Mouse (Mus musculus) heart, adult 2 months (tissue): Measurements from ENCODE around the gene Dock2. TPM values are rescaled to one million over a fixed set of nuclear protein-coding genes. Genes with fewer than 3 reads are reported as not detected.

Experiments
- DNase-seq, 2 experiments: peaks; one replicate each; pipeline ENCODE4 v3.0.0; 2021
- H3K27ac ChIP-seq: fragments of 200-600 bp; 2 replicates; pipeline ENCODE4 v1.8.1; 2022
- H3K27me3 ChIP-seq: fragments of 200-500 bp; 2 replicates; pipeline ENCODE4 v1.6.1; 2012; ENCODE audit warnings: mild to moderate bottlenecking, low read length, inconsistent platforms, mixed read lengths; ENCODE audit not compliant: control insufficient read depth, insufficient read depth
- H3K36me3 ChIP-seq: fragments of 200-500 bp; 2 replicates; pipeline ENCODE4 v1.6.1; 2012; ENCODE audit warnings: low read length, inconsistent platforms; ENCODE audit not compliant: control insufficient read depth, insufficient read depth
- H3K4me1 ChIP-seq: fragments of 200-500 bp; 2 replicates; pipeline ENCODE4 v1.6.1; 2011; ENCODE audit warnings: low read length; ENCODE audit not compliant: control insufficient read depth, insufficient read depth
- H3K4me3 ChIP-seq: fragments of 200-600 bp; 2 replicates; pipeline ENCODE4 v1.8.1; 2022
- H3K79me2 ChIP-seq: fragments of 200-500 bp; replicated peaks from 2 replicates; pipeline ENCODE4 v1.6.1; 2012; ENCODE audit warnings: mild to moderate bottlenecking, inconsistent platforms, low read length, moderate library complexity, mixed read lengths; ENCODE audit not compliant: control insufficient read depth, insufficient read depth
- H3K9ac ChIP-seq: fragments of 200-500 bp; 2 replicates; pipeline ENCODE4 v1.6.1; 2012; ENCODE audit warnings: low read depth, mild to moderate bottlenecking, control low read depth, inconsistent platforms, low read length, mixed read lengths
- CTCF ChIP-seq: fragments of 200-600 bp; IDR thresholded peaks from 2 replicates; pipeline ENCODE4 v1.8.1; 2022; ENCODE audit warnings: antibody characterized with exemption, mild to moderate bottlenecking, moderate library complexity
- EP300 ChIP-seq: fragments of 200-500 bp; IDR thresholded peaks from 2 replicates; pipeline ENCODE4 v1.6.1; 2011; ENCODE audit warnings: low read depth, low read length, control low read depth; ENCODE audit not compliant: insufficient read depth
- POLR2A ChIP-seq: fragments of 200-500 bp; IDR thresholded peaks from 2 replicates; pipeline ENCODE4 v1.6.1; 2011; ENCODE audit warnings: mild to moderate bottlenecking, low read depth, low read length, control low read depth; ENCODE audit not compliant: insufficient read depth
- WGBS: fragments of 180-500 bp; shearing (Covaris S2); methylation state at CpG from one replicate; pipeline ENCODE4 v1.1.7; 2018; 5-methylcytosine and 5-hydroxymethylcytosine counted together
- intact Hi-C: fragments of 180-260 bp; cut with DNase I; formaldehyde crosslinking; loops from one replicate; pipeline ENCODE4 v1.15.1; 2025
- polyA plus RNA-seq: library from polyadenylated mRNA; depleted of rRNA; stranded (reverse); fragments of >200 nt; gene quantifications from 2 replicates; pipeline ENCODE4 v1.2.3, GENCODE M21; 2012
- total RNA-seq, 2 experiments: library from RNA; stranded (reverse); gene quantifications; 2 replicates each; pipeline ENCODE4 v1.2.3; 2021

The Dock2 gene
- total and polyA plus RNA-seq, 3 experiments, result 1.7 to 3.4 (median 2.3) TPM

DNA sequence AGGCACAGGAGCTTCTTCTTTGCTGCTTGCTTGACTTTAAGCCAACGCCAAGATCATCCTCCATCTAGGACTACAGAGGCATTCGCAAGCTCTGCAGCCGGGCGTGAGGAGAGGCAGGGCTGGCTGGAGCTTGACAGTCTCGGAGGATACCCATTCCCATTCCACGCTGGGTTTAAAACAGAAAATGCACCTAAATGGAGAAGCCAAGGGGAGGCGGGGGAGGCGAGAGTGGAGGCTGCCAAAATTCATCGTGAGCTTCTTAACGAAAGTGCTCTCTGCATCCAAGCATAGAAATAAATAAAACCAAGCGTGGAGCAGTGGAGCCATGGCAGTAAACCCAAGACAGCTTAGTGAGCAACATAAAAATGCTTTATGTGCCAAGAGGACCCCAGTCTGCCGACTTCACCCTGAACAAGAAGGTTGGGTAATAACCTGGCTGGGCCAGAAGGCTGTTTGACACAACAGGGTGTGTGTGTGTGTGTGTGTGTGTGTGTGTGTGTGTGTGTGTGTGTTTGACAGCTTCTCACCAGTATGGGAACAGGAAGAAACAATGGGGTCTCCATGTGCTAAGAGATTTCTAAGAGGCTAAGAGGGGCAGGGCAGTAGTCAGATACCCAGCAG, 524.7 kb downstream of the Dock2 start:
- Histone ChIP-seq H3K36me3 (no peaks in the 10 kb centered on the region), H3K27me3 (no peaks in the 10 kb centered on the region)

GRCm38 (mm10) chr11:34257548-34258189, 526.0 kb downstream of the Dock2 start:
- WGBS, result 87% methylated on average over 11 of the region's 11 CpGs
- H3K27me3 ChIP-seq, result no peaks in the 10 kb centered on the region
- H3K9ac ChIP-seq, result no peak overlapping the region
- no peaks in the 10 kb centered on the region for H3K4me1 ChIP-seq
- no peak overlapping the region for H3K4me3 ChIP-seq
- intact Hi-C loops, result no loop called here
- no peaks in the 10 kb centered on the region for H3K36me3 ChIP-seq
- TF ChIP-seq POLR2A (no peak), CTCF (no peak), EP300 (no peak)
- H3K79me2 ChIP-seq, result no peaks in the 10 kb centered on the region
- DNase-seq, result no peak
- no peak overlapping the region for H3K27ac ChIP-seq

More for the DNA sequence above, 524.7 kb downstream of the Dock2 start:
- intact Hi-C loops, result no loop called here
- Histone ChIP-seq H3K4me3 (no peak overlapping the region), H3K79me2 (no peaks in the 10 kb centered on the region), H3K4me1 (no peaks in the 10 kb centered on the region), H3K9ac (no peak overlapping the region), H3K27ac (no peak overlapping the region)
- WGBS, result 81% methylated on average over 12 of the region's 12 CpGs
- DNase-seq, result no peak
- no peak for TF ChIP-seq POLR2A
- TF ChIP-seq EP300, result no peak
- no peak for TF ChIP-seq CTCF

DNA sequence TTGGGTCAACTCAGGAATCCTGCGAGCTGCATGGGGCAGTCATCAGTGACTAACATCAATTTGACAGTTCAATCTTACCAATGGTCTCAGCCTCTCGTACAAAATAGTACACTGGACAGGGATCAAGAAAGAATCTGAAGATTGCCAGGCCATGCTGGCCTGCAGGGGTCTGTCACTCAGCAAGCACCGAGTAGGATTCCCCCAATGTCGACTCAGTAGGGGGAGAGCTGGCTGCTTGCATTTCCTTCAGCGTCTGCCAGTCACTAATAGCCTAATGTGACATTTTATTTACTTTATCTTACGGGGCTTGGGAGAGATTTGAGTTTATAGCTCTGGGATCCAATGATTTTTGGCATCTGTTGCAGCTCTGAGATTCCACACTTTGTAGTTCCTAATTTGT, 540.7 kb downstream of the Dock2 start:
- 27% methylated on average over 6 of the region's 6 CpGs for WGBS
- H3K27ac ChIP-seq, result no peak overlapping the region
- no peaks in the 10 kb centered on the region for H3K36me3 ChIP-seq
- no peaks in the 10 kb centered on the region for H3K27me3 ChIP-seq
- TF ChIP-seq EP300 (no peak), CTCF (no peak), POLR2A (no peak)
- no peaks in the 10 kb centered on the region for H3K79me2 ChIP-seq
- H3K9ac ChIP-seq, result no peak overlapping the region
- intact Hi-C loops, result no loop called here
- H3K4me1 ChIP-seq, result no peaks in the 10 kb centered on the region
- no peak for DNase-seq
- no peak overlapping the region for H3K4me3 ChIP-seq

DNA sequence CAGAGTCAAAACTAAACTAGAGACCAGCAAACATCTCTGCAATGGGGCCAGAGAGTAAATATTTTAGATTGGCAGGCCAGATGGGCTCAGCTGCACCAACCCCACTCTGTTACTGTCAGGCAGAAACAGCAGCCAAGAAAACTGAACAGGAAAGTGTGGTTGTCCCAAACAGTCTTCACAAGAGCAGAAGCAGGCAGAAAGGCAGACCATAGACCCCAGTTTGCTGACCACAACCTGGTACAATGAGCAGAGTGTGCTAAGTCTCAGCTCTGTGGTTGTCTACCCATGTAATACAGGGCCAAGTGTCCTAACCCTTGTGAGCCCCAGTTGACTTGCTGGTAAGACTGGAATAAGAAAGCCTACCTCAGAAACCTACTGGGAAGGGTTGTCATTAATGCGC, 543.4 kb downstream of the Dock2 start:
- Histone ChIP-seq H3K4me3 (no peak overlapping the region), H3K27ac (no peak overlapping the region), H3K79me2 (no peaks in the 10 kb centered on the region), H3K36me3 (no peaks in the 10 kb centered on the region), H3K4me1 (no peaks in the 10 kb centered on the region), H3K9ac (no peak overlapping the region), H3K27me3 (no peaks in the 10 kb centered on the region)
- DNase-seq, result no peak
- WGBS, result 98% methylated on average over 1 of the region's 1 CpGs
- TF ChIP-seq CTCF, result no peak
- TF ChIP-seq POLR2A, result no peak
- no peak for TF ChIP-seq EP300
- intact Hi-C loops, result no loop called here

GRCm38 (mm10) chr11:34239691-34240090, 544.0 kb downstream of the Dock2 start:
- no peak overlapping the region for H3K4me3 ChIP-seq
- TF ChIP-seq CTCF (no peak), POLR2A (no peak), EP300 (no peak)
- WGBS, result 57% methylated on average over 2 of the region's 2 CpGs
- H3K36me3 ChIP-seq, result no peaks in the 10 kb centered on the region
- DNase-seq, result peak in 1 of 2 experiments; percentile 24
- H3K4me1 ChIP-seq, result no peaks in the 10 kb centered on the region
- no peaks in the 10 kb centered on the region for H3K27me3 ChIP-seq
- H3K9ac ChIP-seq, result no peak overlapping the region
- no peak overlapping the region for H3K27ac ChIP-seq
- intact Hi-C loops, result loop anchor here (10.0 kb wide), 1 partner anchor 565 kb away; no protein-coding TSS in a partner anchor
- no peaks in the 10 kb centered on the region for H3K79me2 ChIP-seq

- WGBS, result 82% methylated on average over 6 of the region's 6 CpGs
- intact Hi-C loops, result loop anchor here (10.0 kb wide), 1 partner anchor 568 kb away; no protein-coding TSS in a partner anchor
Measured at GRCm38 (mm10) chr11:34236885-34237284, 546.8 kb downstream of the Dock2 start.

More at GRCm38 (mm10) chr11:34236885-34237284, 546.8 kb downstream of the Dock2 start:
- TF ChIP-seq CTCF (no peak), EP300 (no peak), POLR2A (no peak)
- H3K27ac ChIP-seq, result no peak overlapping the region
- no peaks in the 10 kb centered on the region for H3K79me2 ChIP-seq
- H3K27me3 ChIP-seq, result no peaks in the 10 kb centered on the region
- no peaks in the 10 kb centered on the region for H3K36me3 ChIP-seq
- H3K9ac ChIP-seq, result no peak overlapping the region
- no peak overlapping the region for H3K4me3 ChIP-seq
- no peaks in the 10 kb centered on the region for H3K4me1 ChIP-seq
- DNase-seq, result no peak
